Mouse (Mus musculus): ENCODE data around the gene Tnrc6c. TPM values are rescaled to one million over a fixed set of nuclear protein-coding genes. Genes with fewer than 3 reads are reported as not detected.

Gene Tnrc6c
- total and polyA plus RNA-seq, 3 experiments, result 17.1 to 24.6 (median 21.1) TPM

GRCm38 (mm10) chr11:117676649-117677048 lies 22.6 kb downstream of the Tnrc6c start:
- DNase-seq, result no peak

- no peak for DNase-seq
Measured at GRCm38 (mm10) chr11:117677111-117677510, 23.0 kb downstream of the Tnrc6c start.

DNA sequence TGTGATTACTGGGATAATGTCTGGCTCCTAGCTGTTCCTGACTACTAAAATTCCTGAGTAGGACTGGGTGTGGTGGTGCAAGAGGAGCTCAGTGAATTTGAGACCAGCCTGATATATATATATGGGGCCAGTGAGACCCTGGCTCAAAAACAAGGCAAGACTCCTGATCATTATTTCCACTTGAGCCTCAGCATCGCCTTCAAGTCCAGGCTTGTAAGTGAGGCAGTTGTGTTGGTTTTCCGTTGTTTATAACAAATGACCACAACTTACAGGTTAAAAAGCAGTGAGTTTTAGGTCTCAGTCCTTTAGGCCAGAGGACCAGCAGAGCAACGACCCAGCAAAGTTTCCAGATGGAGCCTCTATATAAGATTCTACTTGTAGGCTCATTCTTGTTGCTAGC lies 23.5 kb downstream of the Tnrc6c start:
- no peak for DNase-seq

DNA sequence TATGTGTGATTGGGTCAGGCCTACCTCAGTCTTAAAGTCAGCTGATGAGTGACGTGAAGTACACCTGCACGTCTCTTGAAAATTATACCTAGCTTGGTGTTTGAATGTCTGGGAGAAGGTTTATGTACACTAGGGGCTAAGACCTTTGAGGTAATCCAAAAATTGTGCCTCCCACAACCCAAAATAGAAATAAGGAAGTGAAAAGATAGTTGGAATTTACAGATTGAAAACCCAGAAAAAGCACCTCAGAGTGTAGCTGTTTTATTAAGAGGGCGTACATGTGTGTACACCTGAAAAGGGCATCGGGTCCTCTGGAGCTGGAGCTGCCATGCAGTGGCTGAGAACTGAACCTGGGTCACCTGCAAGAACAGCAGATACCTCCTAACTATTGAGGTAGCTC lies 24.1 kb downstream of the Tnrc6c start:
- no peak for DNase-seq

DNA sequence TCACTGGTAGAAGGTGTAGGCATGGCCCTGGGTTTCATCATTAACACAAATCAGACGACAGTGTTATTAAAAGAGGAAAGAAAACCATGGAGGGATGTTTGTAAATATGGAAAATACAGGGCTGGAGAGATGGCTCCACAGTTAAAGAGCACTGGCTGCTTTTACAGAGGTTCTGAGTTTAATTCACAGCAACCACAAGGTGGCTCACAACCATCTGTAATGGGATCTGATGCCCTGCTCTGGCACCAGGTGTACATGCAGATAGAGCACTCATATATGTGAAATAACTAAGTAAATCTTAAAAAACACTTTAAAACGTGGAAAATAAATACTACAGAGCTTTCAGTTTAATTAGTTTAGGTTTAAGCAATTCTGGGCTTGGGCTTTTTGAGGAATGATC lies 24.7 kb downstream of the Tnrc6c start:
- DNase-seq, result no peak

DNA sequence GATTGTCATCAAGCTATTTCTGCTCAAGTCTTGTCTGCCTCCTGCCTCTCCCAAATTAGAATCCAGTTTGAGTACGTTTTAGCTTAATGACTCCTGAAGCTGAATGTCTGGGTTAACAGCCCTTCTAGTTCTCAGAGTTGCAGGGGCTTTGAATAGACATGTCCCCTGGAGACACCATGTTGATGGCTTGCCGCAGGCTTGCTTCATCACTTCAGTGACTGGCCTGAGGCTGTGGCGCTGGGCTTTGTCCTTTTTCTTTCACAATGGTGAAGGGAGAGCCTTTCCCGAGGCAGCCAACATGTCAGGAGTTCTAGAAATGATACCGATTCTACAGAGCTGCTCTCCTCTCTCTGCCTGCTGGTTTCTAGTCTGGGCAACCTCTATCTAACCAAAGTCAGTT lies 30.6 kb downstream of the Tnrc6c start:
- no peak for DNase-seq

DNA sequence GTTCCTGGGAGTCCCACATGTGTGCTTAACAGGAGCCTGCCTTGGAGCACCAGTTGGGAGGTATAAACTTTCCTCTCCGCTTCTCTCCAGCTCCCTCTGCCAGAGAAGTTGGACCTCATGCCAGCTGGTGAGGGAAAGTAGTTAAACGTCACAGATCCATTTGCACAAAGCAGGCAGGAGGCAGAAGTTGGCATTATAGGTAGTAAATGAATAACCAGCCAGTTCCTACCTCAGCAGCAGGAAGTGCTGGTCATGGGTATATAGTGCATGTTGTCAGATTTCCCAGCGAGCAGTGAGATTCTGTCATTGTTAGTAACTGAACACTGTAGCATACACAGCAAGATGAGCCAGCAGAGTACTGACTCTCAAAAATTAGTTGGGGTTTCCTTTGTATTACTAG lies 31.4 kb downstream of the Tnrc6c start:
- DNase-seq, result no peak

GRCm38 (mm10) chr11:117686021-117686420 lies 31.9 kb downstream of the Tnrc6c start:
- DNase-seq, result no peak

GRCm38 (mm10) chr11:117688603-117689002 lies 34.5 kb downstream of the Tnrc6c start:
- no peak for DNase-seq

DNA sequence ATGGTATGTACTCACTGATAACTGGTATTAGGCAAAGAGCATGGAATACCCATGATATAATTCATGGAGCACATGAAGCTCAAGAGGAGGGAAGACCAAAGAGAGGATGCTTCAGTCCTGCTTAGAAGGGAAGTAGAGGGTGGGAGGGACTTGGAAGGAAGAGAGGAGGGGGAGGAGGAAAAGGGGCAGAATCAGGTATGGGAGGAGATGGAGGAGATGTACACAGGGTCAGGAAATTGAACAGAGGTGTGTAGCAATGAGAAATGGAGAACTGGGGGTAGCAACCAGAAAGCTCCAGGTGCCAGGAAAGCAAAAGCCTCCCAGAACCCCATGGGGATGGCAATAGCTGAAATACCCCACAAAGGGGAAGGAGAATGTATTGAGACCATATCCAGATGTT lies 37.2 kb downstream of the Tnrc6c start:
- DNase-seq, result no peak

DNA sequence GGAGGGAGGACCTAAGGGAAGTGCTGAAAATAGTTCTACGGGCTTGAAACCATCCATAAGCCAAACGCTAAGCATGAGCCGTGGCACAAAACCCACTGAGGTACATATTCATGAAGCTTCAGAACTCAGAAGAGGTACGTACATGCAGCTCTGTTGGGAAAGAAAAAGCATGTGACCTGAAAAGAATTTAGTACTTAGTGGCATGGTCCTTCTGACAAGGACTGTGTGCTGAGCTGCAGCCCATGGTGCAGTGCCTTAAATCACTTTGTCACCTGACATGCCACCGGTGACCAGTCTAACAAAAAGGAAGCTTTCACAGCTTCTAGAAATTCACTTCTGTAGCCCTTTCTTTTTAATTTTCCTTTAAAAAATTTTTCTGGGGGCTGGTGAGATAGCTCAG lies 40.0 kb downstream of the Tnrc6c start:
- DNase-seq, result no peak

DNA sequence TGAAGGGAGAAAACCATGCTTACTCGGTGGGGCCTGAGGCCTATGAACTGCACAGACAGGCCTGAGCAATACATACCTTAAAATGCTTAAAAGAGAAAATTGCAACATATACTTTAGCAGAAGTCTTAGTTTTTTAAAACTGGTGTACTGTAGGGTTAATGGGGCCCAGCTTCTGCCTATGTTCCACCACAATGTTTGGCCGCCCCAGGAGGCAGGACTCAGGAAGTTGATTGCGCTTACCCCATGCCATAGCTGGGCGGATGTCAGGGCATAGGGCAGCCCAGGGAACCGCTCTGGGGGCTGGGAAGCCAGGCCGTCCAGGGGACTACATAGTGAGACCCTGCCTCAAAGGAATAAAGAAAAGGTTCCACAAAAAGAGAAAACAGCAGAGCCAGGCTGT lies 42.5 kb downstream of the Tnrc6c start:
- DNase-seq, result no peak

GRCm38 (mm10) chr11:117700871-117701270 lies 46.8 kb downstream of the Tnrc6c start:
- DNase-seq, result no peak

DNA sequence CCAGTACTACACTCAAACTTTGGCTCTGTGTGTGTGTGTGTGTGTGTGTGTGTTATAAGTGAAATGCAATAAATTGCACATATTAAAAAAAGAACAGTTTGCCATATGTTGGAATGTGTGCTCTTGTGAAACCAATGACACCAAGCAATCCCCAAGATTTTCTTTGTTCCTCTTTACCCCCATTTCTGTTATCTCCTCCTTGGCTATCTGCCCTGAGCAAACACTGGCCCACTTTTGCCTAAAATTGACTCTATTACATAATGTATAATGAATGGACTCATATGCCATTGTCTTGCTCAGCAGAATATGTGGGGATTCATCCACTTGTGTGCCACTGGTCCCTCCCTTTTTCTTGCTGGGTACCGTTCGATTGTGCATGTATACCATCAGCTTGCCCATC lies 52.2 kb downstream of the Tnrc6c start:
- DNase-seq, result no peak

- no peak for DNase-seq
Measured at GRCm38 (mm10) chr11:117707238-117707637, 53.1 kb downstream of the Tnrc6c start.

- no peak for DNase-seq
Measured at GRCm38 (mm10) chr11:117709308-117709707, 55.2 kb downstream of the Tnrc6c start.

DNA sequence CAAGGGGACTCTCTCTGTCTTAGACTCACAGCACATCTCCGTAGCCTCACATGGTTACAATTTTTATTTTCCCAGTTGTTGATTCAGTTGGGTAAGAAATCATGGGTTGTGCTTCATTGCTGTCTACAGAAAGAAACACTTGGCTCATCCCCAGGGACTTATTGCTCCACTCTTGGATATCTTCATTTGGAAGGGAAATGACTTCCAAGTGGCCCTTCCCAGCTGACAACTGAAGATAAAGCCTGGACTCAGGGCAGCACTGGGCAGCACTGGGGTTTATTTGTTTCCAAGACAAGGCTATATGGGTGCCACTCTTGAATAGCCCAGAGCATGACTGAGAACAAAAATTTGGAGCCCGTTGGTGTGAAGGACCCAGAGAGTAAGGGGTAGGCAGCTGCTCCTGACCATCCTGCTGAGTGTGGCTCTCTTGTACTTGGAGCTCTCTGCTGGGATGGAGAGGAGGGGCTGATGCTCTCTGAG lies 56.8 kb downstream of the Tnrc6c start:
- DNase-seq, result peak; percentile 55

- DNase-seq, result no peak
Measured at GRCm38 (mm10) chr11:117712065-117712464, 58.0 kb downstream of the Tnrc6c start.

GRCm38 (mm10) chr11:117713375-117713774 lies 59.3 kb downstream of the Tnrc6c start:
- DNase-seq, result no peak

DNA sequence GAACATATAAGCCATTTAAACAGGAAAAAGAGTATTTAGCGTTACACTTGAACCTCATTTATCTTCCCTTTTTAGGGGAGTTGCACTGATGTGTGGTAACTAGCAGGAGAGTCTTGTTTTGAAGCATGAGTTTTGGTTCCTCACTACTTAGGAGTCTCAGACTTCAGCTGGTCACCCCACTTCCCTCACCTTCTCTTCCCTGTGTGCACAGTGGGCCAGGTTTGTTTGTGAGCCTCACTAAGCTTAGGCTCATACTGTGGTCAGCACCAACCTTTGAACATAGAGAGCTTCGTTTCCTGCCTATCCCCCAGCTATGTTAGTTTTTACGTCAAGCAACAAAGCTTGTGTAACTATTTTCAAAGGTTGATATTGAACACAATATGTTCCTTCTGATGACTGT lies 64.7 kb downstream of the Tnrc6c start:
- no peak for DNase-seq

- peak; percentile 60 for DNase-seq
Measured at GRCm38 (mm10) chr11:117724604-117725301, 70.7 kb downstream of the Tnrc6c start.

DNA sequence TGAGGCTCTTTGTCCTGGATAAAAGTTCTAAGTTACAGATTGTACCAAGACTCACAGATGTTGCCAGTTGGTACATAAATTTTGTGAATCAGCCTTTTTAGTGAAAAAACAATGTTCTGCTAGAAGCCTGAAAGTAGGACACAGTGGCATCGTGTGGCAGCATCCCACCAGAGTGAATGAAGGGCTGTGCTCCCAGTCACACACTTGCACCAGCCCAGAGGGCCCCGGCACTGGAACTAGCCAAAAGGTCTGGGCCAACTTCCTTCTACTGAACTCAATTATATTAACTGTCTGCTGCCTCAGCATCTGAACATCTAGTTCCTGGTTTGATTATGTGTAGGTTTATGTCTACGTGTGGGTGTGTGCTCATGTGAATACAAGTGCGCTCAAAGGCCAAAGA lies 72.9 kb downstream of the Tnrc6c start:
- no peak for DNase-seq

GRCm38 (mm10) chr11:117728245-117728644 lies 74.2 kb downstream of the Tnrc6c start:
- no peak for DNase-seq

DNA sequence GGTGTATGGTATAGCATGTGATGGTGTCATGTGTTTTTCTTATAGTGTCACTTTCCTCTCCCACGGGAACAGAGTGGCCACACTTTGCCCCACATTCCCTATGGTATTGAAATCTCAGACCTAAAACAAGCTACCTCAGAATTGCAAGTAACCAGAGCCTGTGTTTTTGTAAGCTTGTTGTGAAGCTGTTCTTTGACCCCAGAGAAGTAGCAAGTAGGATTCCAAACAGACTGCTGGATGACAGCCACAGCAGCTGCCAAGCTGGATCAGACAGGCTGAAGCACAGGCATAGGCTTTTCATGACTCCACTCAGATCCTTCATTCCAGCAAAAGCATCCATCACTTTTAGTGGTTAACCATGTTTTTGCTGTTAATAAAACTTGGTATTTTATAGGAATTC lies 74.8 kb downstream of the Tnrc6c start:
- DNase-seq, result no peak
